In the genomic region with DNA sequence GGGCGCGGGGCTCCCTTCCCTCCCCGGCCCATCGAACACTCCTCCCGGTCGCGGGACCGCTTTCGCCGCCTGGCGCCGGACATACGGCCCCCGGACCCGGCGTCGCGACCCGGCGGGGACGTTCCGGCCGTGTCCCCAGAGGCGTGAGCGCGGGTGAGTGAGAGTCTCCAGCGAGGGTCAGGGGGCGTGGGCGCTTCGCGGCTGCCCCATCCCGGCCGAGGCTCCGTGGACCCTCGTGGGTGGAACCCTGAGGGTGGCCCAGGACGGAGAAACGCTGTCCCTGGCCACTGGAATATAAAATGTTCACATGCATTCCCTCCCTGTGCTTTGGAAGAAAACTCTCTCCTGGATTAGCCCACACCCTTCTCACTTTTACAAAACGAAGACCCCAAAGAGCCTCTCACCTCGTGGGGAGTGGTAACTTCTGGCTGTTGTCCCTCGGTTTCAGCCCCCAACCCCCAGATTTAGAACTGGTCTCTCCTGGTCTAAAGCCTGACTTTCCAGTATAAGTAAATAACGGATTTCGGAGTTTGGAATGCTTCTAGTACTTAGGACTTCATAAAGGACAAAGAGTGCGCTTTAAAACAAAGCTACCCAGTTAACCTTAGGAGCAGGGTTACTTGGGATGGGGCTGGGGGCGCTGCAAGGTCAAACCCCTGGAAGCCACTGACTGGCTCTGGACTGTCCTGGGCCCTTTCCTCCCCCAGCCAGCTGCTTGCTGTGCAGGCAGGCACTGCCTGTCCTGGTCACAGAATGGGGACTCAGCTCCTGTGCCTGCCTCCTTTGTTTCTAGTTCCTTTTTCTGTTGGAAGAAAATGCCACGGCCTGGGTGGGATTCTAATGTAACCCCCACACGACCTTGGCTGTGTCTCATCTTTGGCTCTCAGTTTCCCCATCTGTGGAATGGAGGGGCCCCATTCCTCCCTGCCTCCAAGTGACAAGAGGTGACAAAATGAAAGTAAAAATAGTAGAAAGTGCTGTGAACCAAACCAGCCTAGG, we compare ENCODE assay signal across 8 mouse cellular contexts. TPM values are rescaled to one million over a fixed set of nuclear protein-coding genes. Genes with fewer than 3 reads are reported as not detected.
DNase-seq lines count a peak whose midpoint lies in the region; ATAC-seq and TF ChIP-seq lines count a peak whose summit lies in the region.

No protein-coding gene starts in this region.

- peak overlapping the region; percentile 91 for H3K9ac ChIP-seq in kidney, embryonic 14.5 days (ENCODE audit: low read depth, low read length)
- H3K9ac ChIP-seq in forebrain, postnatal 0 days: peak overlapping the region; percentile 81
- peak overlapping the region; percentile 79 for H3K9ac ChIP-seq in midbrain, postnatal 0 days (replicated peaks; ENCODE audit: low read length, poor library complexity, severe bottlenecking)

- peak; percentile 61; the same call in 1 of the 2 replicates for ATAC-seq in kidney, embryonic 14.5 days (ENCODE audit: low FRiP score, low TSS enrichment)
- peak; percentile 30; the same call in 1 of the 2 replicates for ATAC-seq in forebrain, postnatal 0 days
- peak; percentile 55 for ATAC-seq in midbrain, postnatal 0 days (ENCODE audit: low FRiP score)

- DNase-seq in kidney, adult 18-20 months: no peak
- peak; percentile 33 for DNase-seq in adrenal gland, postnatal 25 days
- DNase-seq in forebrain, postnatal 0 days: no peak
- DNase-seq in limb, embryonic 10.5 days (ENCODE audit: low spot score): peak; percentile 50
- DNase-seq in midbrain, postnatal 0 days (ENCODE audit: low spot score): no peak
- no peak for DNase-seq in right cerebral cortex, adult 2 months (ENCODE audit: low spot score in 2 of 2)
- DNase-seq in left cerebral cortex, adult 9 months (ENCODE audit: low spot score in 2 of 2): no peak

- peaks cover 29% of the 10 kb centered on the region for H3K4me1 ChIP-seq in kidney, embryonic 14.5 days (ENCODE audit: control insufficient read depth, insufficient read depth, low read length)
- peaks cover 10% of the 10 kb centered on the region for H3K4me1 ChIP-seq in forebrain, postnatal 0 days (ENCODE audit: insufficient read depth)
- peaks cover 48% of the 10 kb centered on the region for H3K4me1 ChIP-seq in limb, embryonic 10.5 days
- H3K4me1 ChIP-seq in midbrain, postnatal 0 days (ENCODE audit: insufficient read depth, low read length): no peaks in the 10 kb centered on the region

- peak overlapping the region; percentile 77 for H3K27ac ChIP-seq in kidney, embryonic 14.5 days (ENCODE audit: low read depth, low read length)
- H3K27ac ChIP-seq in forebrain, postnatal 0 days (ENCODE audit: low read depth, low read length): peak overlapping the region; percentile 58
- peak overlapping the region; percentile 95 for H3K27ac ChIP-seq in limb, embryonic 10.5 days
- H3K27ac ChIP-seq in midbrain, postnatal 0 days (ENCODE audit: low read depth, low read length): peak overlapping the region; percentile 26; the same call in 1 of the 2 replicates

- H3K36me3 ChIP-seq in kidney, embryonic 14.5 days (ENCODE audit: control insufficient read depth, insufficient read depth, low read length): no peaks in the 10 kb centered on the region
- no peaks in the 10 kb centered on the region for H3K36me3 ChIP-seq in forebrain, postnatal 0 days (ENCODE audit: insufficient read depth)
- H3K36me3 ChIP-seq in limb, embryonic 10.5 days: 0 out of 2 replicates have a peak, but pooled peaks cover 3% of the 10 kb centered on the region
- H3K36me3 ChIP-seq in midbrain, postnatal 0 days (ENCODE audit: insufficient read depth, low read length): no peaks in the 10 kb centered on the region

- peak overlapping the region; percentile 93 for H3K4me2 ChIP-seq in kidney, embryonic 14.5 days (replicated peaks; ENCODE audit: low read depth, low read length)
- H3K4me2 ChIP-seq in forebrain, postnatal 0 days (ENCODE audit: low read depth): peak overlapping the region; percentile 98
- peak overlapping the region; percentile 98 for H3K4me2 ChIP-seq in midbrain, postnatal 0 days (ENCODE audit: low read depth, low read length, poor library complexity, severe bottlenecking)

- WGBS in kidney, embryonic 14.5 days: 1% methylated on average over 36 of the region's 46 CpGs
- WGBS in forebrain, postnatal 0 days: 3% methylated on average over 42 of the region's 46 CpGs
- WGBS in limb, embryonic 10.5 days: 2% methylated on average over 46 of the region's 46 CpGs
- 1% methylated on average over 38 of the region's 46 CpGs for WGBS in midbrain, postnatal 0 days

- no peaks in the 10 kb centered on the region for H3K27me3 ChIP-seq in kidney, embryonic 14.5 days (ENCODE audit: control insufficient read depth, insufficient read depth, low read length)
- no peaks in the 10 kb centered on the region for H3K27me3 ChIP-seq in forebrain, postnatal 0 days (ENCODE audit: insufficient read depth, low read length)
- 0 out of 2 replicates have a peak, but pooled peaks cover 11% of the 10 kb centered on the region for H3K27me3 ChIP-seq in limb, embryonic 10.5 days (ENCODE audit: low read depth, poor library complexity, severe bottlenecking)
- no peaks in the 10 kb centered on the region for H3K27me3 ChIP-seq in midbrain, postnatal 0 days (ENCODE audit: insufficient read depth, low read length)

- no peak for TF ChIP-seq CTCF in forebrain, postnatal 0 days (IDR thresholded peaks at IDR 0.05; ENCODE audit: low read depth)
- TF ChIP-seq CTCF in midbrain, postnatal 0 days (IDR thresholded peaks at IDR 0.05): no peak

- H3K4me3 ChIP-seq in kidney, embryonic 14.5 days (ENCODE audit: low read length): peak overlapping the region; percentile 77
- H3K4me3 ChIP-seq in forebrain, postnatal 0 days (ENCODE audit: low read depth, low read length): peak overlapping the region; percentile 81
- H3K4me3 ChIP-seq in limb, embryonic 10.5 days: peak overlapping the region; percentile 91
- H3K4me3 ChIP-seq in midbrain, postnatal 0 days (ENCODE audit: low read depth, low read length): peak overlapping the region; percentile 81

- H3K9me3 ChIP-seq in kidney, embryonic 14.5 days (ENCODE audit: control insufficient read depth, low read length): no peaks in the 10 kb centered on the region
- no peaks in the 10 kb centered on the region for H3K9me3 ChIP-seq in forebrain, postnatal 0 days (ENCODE audit: low read length)
- H3K9me3 ChIP-seq in limb, embryonic 10.5 days (replicated peaks): no peaks in the 10 kb centered on the region
- no peaks in the 10 kb centered on the region for H3K9me3 ChIP-seq in midbrain, postnatal 0 days (ENCODE audit: low read length)

RNA-seq across cellular contexts. Expression of a gene that starts 0.8 kb away (rescaled TPM):
- polyA plus RNA-seq in kidney, embryonic 14.5 days (2014; fragmentation: Nextera tagmentation; extraction: Ambion mirVana): 14.2 and 21.5 TPM in 2 replicates
- total RNA-seq in adrenal gland, postnatal 25 days (2021): 48.0 and 50.0 TPM in 2 replicates
- total RNA-seq in forebrain, postnatal 0 days (2014; rRNA removed): 16.2 and 19.9 TPM in 2 replicates
- polyA plus RNA-seq in forebrain, postnatal 0 days (2015; fragmentation: Nextera tagmentation; extraction: Ambion mirVana): 6.2 and 8.0 TPM in 2 replicates
- polyA plus RNA-seq in limb, embryonic 10.5 days (2016; fragmentation: Nextera tagmentation; extraction: Ambion mirVana): 11.1 and 11.6 TPM in 2 replicates
- total RNA-seq in midbrain, postnatal 0 days (2014; rRNA removed): 19.5 and 22.4 TPM in 2 replicates
- polyA plus RNA-seq in midbrain, postnatal 0 days (2015; fragmentation: Nextera tagmentation; extraction: Ambion mirVana): 6.2 and 7.2 TPM in 2 replicates

Comparison
In these comparisons a context has a peak if more than half of its experiments do, and no peak if none do; other contexts are left out.
1. H3K27ac ChIP-seq: peak in every context shown above with its lines; median percentile 95 in limb, embryonic 10.5 days; 77 in kidney, embryonic 14.5 days; 58 in forebrain, postnatal 0 days; 26 in midbrain, postnatal 0 days.
2. DNase-seq: peak in adrenal gland, postnatal 25 days (single experiment) and limb, embryonic 10.5 days (single experiment); none in kidney, adult 18-20 months (single experiment), forebrain, postnatal 0 days (single experiment), midbrain, postnatal 0 days (single experiment), right cerebral cortex, adult 2 months (0 of 2) and left cerebral cortex, adult 9 months (0 of 2).
3. Peak in every context shown above with its lines, with median percentiles within 50 percentile points of each other: ATAC-seq, H3K4me2 ChIP-seq, H3K4me3 ChIP-seq and H3K9ac ChIP-seq.